Comparison of ENCODE assay signal across 8 mouse cellular contexts in genomic region chr19:5071545-5072369, GRCm38 (mm10). TPM values are rescaled to one million over a fixed set of nuclear protein-coding genes. Genes with fewer than 3 reads are reported as not detected.
DNase-seq lines count a peak whose midpoint lies in the region; ATAC-seq and TF ChIP-seq lines count a peak whose summit lies in the region.

No protein-coding gene starts in this region.

- peak; percentile 75 for ATAC-seq in liver, embryonic 14.5 days (ENCODE audit: insufficient read depth)

- TF ChIP-seq CTCF in liver, embryonic 14.5 days (IDR thresholded peaks at IDR 0.05; ENCODE audit: low read depth), result 0 out of 2 replicates have a peak, but pooled peaks have one; percentile 2

- DNase-seq in thymus, postnatal 4 days, result peak; percentile 41
- DNase-seq in thymus, adult 18-20 months, result no peak
- peak; percentile 46 to 55 for DNase-seq in cerebellum, postnatal 10 days
- DNase-seq in gastrocnemius, postnatal 14 days, result peak; percentile 80
- peak; percentile 95 for DNase-seq in hindlimb bud, embryonic 11.5 days (ENCODE audit: extremely low spot score, low read depth, low spot score)
- DNase-seq in liver, embryonic 14.5 days (ENCODE audit: low read depth in 3 of 3, low spot score in 3 of 3), result peak; percentile 79 to 82 (median 80)
- DNase-seq in natural killer cell, adult 2 months (ENCODE audit: low spot score in 2 of 2), result peak; percentile 42 to 68
- DNase-seq in yolk sac, embryonic 10.5 days (ENCODE audit: low spot score), result peak; percentile 91

- no peaks in the 10 kb centered on the region for H3K36me3 ChIP-seq in liver, embryonic 14.5 days (replicated peaks; ENCODE audit: control insufficient read depth, insufficient read depth, low read depth)

- intact Hi-C loops in gastrocnemius, postnatal 14 days (cut with DNase I; ENCODE audit: low total_unique reads), result no loop called here

- no peak for TF ChIP-seq EP300 in liver, embryonic 14.5 days (IDR thresholded peaks at IDR 0.05; ENCODE audit: low read depth)

- H3K4me2 ChIP-seq in liver, embryonic 14.5 days (ENCODE audit: low read depth), result peak overlapping the region; percentile 77

- peaks cover 16% of the 10 kb centered on the region for H3K27me3 ChIP-seq in liver, embryonic 14.5 days (ENCODE audit: control insufficient read depth, insufficient read depth, low read length)

- no peaks in the 10 kb centered on the region for H3K9me3 ChIP-seq in liver, embryonic 14.5 days (ENCODE audit: control insufficient read depth, low read length)

- 4% methylated on average over 40 of the region's 40 CpGs for WGBS in liver, embryonic 14.5 days (ENCODE audit: insufficient replicate concordance)

- peak overlapping the region; percentile 49 for H3K9ac ChIP-seq in liver, embryonic 14.5 days (replicated peaks)

- no peak overlapping the region for H3K27ac ChIP-seq in liver, embryonic 14.5 days

- peak overlapping the region; percentile 55 to 60 for H3K4me3 ChIP-seq in liver, embryonic 14.5 days (ENCODE audit: insufficient read depth in 1 of 2, low read depth in 2 of 2, low read length in 2 of 2)

- peaks cover 29 to 30% of the 10 kb centered on the region in 2 experiments for H3K4me1 ChIP-seq in liver, embryonic 14.5 days (replicated peaks; ENCODE audit: control insufficient read depth in 2 of 2, insufficient read depth in 2 of 2, low read length in 1 of 2)

RNA-seq across cellular contexts. Expression of gene Cd248, which starts 3.9 kb away (rescaled TPM):
- 10 to 100 TPM; 23.8 to 43.2 TPM for total RNA-seq in gastrocnemius, postnatal 14 days (2021)
- polyA plus RNA-seq in liver, embryonic 14.5 days (2012; rRNA removed), result 1.7 and 2.0 TPM in 2 replicates
- 2.8 and 3.4 TPM in 2 replicates for polyA plus RNA-seq in liver, embryonic 14.5 days (2014; fragmentation: Nextera tagmentation; extraction: Ambion mirVana)

RNA-seq across cellular contexts. Expression of gene Tmem151a, which starts 13.6 kb away (rescaled TPM):
- total RNA-seq in gastrocnemius, postnatal 14 days (2021), result under 1 TPM; 0.16 to 0.69 TPM
- polyA plus RNA-seq in liver, embryonic 14.5 days (2012; rRNA removed), result 0.18 and 0.21 TPM in 2 replicates
- polyA plus RNA-seq in liver, embryonic 14.5 days (2014; fragmentation: Nextera tagmentation; extraction: Ambion mirVana), result 0.25 and 0.28 TPM in 2 replicates

RNA-seq across cellular contexts. Expression of gene Yif1a, which starts 16.6 kb away (rescaled TPM):
- total RNA-seq in gastrocnemius, postnatal 14 days (2021), result 10 to 100 TPM; 43.8 to 47.3 TPM
- 34.7 and 37.0 TPM in 2 replicates for polyA plus RNA-seq in liver, embryonic 14.5 days (2012; rRNA removed)
- 58.6 and 60.0 TPM in 2 replicates for polyA plus RNA-seq in liver, embryonic 14.5 days (2014; fragmentation: Nextera tagmentation; extraction: Ambion mirVana)

RNA-seq across cellular contexts. Expression of gene Rin1, which starts 21.5 kb away (rescaled TPM):
- 1 to 10 TPM in 1 of 2 experiments, under 1 TPM in 1; 0.55 to 1.1 TPM for total RNA-seq in gastrocnemius, postnatal 14 days (2021)
- 0.42 and 0.54 TPM in 2 replicates for polyA plus RNA-seq in liver, embryonic 14.5 days (2012; rRNA removed)
- polyA plus RNA-seq in liver, embryonic 14.5 days (2014; fragmentation: Nextera tagmentation; extraction: Ambion mirVana), result 0.13 and 0.28 TPM in 2 replicates

RNA-seq across cellular contexts. Expression of gene Cnih2, which starts 26.6 kb away (rescaled TPM):
- under 1 TPM; 0.14 to 0.40 TPM for total RNA-seq in gastrocnemius, postnatal 14 days (2021)
- polyA plus RNA-seq in liver, embryonic 14.5 days (2012; rRNA removed), result 0.63 and 1.0 TPM in 2 replicates
- 0.50 and 0.73 TPM in 2 replicates for polyA plus RNA-seq in liver, embryonic 14.5 days (2014; fragmentation: Nextera tagmentation; extraction: Ambion mirVana)

Comparison
In these comparisons a context has a peak if more than half of its experiments do, and no peak if none do; other contexts are left out.
1. DNase-seq: peak in thymus, postnatal 4 days (single experiment), cerebellum, postnatal 10 days (2 of 2), gastrocnemius, postnatal 14 days (single experiment), hindlimb bud, embryonic 11.5 days (single experiment), liver, embryonic 14.5 days (3 of 3), natural killer cell, adult 2 months (2 of 2) and yolk sac, embryonic 10.5 days (single experiment); none in thymus, adult 18-20 months (0 of 2).